Mouse (Mus musculus): ENCODE data around the gene Adam12. TPM values are rescaled to one million over a fixed set of nuclear protein-coding genes. Genes with fewer than 3 reads are reported as not detected.

Gene Adam12
- total RNA-seq, 2 experiments from 2014 or later: 12.4 to 12.6 TPM

DNA sequence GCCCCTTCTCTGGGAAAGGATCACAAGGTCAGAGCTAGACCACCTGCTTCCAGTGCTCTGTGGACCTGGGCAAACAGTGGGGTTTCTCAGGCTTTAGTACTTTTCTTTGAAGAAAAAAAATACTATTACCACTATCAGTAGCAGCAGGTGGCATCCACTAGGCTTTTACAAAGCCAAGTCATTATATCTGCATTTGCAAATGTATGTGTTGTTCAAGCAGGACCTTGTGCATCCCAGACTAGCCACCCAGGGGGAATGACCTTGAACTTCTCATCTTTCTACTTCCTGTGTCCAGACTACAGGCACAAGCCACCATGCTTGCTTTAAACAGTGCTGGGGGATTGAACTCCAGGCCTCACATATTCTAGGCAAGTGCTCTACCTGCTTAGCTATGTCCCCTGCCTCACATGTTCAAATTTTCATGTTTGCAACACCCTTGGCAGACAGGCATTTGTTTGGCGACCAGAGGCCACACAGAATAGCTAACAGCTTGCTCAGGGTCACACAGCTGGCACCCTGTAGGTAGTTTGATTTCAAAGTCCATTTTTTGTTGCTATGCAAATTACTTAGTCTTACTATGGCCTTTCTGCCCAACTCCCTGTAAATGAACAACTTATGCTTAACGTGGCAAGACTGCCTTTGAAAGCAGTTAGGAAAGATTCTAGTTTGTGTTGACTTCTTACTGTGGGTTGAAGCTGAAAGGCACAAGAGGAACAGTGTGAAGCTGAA, 209.6 kb downstream of the Adam12 start:
- no peak for DNase-seq (ENCODE audit: low spot score in 2 of 2)

DNA sequence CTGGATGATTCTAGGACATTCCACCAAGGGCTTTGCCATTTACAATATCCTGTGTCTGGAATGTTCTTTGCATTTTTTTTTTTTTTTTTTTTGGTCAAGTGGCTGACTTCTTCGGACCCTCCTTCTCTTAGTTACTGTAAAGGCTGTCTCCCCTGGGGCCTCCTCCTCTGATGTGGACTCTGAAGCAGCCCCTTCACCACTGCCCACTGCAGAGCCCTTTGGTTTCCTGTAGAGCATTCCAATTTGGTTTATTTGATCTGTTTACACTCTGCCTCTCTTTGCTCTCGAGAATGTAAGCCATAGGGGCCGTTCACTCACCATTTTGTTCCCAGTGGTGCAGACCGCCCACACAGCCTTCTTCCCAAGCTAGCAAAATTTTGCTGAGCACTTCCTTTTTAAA, 216.7 kb downstream of the Adam12 start:
- no peak for DNase-seq (ENCODE audit: low spot score in 2 of 2)

DNA sequence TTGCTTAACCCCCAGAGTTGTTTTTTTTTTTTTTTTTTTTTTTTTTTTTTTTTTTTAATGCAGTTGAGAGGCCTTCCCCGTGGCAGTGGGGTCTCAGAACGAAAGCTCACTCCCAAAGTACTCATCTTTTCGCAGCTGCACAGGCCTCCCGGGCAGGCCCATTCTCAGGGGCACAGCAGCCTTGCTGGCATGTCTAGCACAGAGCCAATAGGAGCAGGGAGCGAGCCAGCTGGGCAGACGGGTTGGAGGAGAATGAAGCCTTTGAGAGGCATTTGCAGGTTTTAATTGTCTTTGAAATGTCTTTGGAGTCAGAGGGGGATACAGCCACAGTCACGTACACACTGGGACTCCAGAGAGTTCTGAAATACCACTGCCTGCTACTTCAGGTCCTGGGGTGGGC, 217.2 kb downstream of the Adam12 start:
- DNase-seq (ENCODE audit: low spot score in 2 of 2): peak; percentile 39 to 44

DNA sequence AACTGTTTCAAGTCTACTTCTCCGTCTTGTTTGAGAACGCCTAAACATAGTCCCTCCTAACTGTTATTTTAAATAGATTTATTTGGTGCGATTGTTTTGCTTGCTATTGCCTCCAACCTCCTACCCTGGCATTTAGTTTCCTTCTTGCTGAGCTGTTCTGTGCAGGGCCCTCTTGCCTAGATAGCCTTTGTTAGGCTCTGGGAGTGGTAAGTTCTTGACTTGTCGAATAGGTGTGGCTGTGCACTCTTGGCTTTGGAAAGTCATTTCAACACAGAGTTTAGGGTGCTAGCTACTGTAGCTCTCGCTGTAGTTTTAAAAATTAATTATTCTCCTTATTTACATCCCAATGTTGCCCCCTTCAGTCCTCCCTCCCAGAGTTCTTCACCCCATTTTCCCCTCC, 222.8 kb downstream of the Adam12 start:
- DNase-seq (ENCODE audit: low spot score in 2 of 2): no peak

DNA sequence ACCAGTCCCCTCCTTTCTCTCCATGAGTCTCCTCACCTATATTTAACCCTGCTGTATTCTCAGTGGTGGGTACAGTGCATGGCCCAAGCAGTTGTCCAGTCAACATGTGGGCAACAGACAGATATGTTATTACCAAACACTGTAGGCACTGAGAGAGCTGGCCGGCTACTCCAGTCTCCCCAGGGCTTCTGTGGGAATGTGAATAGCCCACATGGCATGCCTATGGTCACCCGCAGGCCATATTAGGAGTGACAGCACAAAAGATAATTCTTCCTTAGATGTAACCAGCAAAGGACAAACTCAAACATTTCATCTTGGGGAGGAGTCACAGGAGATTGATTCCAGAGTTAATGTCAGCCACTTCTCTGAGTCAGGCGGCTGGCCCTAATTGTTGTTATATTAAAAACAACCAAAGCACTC, 224.0 kb downstream of the Adam12 start:
- no peak for DNase-seq (ENCODE audit: low spot score in 2 of 2)

DNA sequence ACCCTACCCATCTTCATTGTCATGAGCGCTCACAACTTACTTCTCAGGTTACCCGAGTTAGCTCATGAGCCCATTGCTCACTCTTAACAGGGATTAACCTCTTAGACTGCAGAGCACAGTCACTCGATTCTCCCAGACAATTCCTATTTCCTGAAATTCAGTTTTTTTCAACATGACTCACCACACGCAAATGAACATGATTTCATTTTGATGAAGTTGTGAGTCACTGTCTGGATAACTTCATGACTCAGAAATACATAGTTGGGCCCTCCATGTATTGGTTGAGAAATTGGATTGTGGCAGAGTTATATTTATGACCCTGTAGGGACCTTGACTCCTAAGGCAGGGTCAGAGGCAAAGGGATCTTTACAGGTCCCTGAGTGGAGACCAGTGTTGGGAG, 230.4 kb downstream of the Adam12 start:
- no peak for DNase-seq (ENCODE audit: low spot score in 2 of 2)

DNA sequence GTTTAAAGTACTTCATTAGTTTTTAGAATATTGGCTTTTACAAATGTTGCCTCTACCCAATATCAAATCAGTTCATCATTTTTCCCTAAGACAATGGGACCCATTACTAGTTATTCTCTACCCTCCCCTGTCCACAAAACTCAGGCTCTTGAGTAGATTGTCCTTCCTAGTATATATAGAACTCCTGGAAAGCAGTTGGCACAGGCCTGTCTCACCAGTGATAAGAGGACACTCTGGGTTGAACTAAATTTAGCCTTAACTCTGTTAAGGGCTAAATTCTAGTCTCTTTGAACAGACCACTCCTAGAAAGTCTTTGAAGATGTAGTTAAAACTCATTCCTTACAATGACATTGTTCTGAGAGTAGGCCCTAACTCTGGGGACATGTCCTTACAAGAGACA, 241.0 kb downstream of the Adam12 start:
- DNase-seq (ENCODE audit: low spot score in 2 of 2): no peak

DNA sequence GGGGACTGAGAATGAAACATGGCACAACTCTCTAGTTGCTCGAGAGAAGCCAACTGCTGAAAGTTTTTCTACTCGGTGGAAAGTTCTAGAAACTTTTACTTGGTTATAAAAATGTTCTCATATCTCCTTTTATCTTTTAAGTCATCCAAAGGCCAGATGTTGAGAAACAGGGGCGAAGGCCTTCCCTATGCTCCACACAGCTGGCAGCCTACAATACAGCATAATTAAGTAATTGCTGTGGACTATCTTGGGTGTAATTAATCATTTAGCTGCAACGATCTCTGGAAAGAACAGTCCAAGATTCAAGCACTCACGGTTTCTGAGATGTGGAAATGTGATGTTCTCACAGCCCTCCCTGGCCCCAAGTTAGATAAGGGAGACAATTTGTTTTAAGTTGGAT, 243.6 kb downstream of the Adam12 start:
- no peak for DNase-seq (ENCODE audit: low spot score in 2 of 2)

DNA sequence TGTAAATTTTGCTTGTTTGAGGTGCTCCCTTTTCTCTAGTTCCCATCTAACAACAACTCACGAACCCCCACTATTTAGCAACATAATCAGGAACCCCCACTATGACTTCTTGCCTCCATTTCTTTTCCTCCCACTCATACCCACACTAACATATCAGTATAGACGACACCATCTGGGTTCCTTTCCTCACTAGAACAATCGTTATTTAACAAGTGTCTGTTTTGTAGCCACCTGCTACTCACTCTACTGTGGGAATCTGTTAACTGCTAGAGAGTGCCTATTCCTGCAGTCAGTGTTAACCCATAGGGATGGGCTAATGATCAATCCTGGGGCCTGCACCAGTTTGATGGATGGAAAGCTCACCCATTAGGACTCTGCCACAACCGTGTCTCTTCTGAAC, 245.7 kb downstream of the Adam12 start:
- DNase-seq (ENCODE audit: low spot score in 2 of 2): peak; percentile 11 to 62

DNA sequence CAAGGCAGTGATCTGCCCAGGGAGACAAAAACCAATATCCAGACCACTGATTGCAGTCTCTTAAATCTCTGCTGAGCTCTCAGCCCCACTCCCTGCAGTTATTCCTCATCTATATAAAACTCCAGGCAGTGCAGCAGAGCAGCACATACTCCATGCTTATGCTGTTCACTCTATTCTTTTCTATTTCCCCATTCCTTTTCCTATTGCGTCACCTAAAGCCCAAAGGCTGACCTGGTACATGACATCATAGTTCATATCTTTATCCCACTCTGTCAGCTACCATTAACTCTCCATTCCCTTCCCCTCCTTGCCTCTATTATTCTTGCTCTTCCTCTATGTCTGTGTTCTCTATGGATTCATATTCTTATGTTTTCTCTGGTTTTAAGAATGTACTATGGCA, 246.3 kb downstream of the Adam12 start:
- no peak for DNase-seq (ENCODE audit: low spot score in 2 of 2)

DNA sequence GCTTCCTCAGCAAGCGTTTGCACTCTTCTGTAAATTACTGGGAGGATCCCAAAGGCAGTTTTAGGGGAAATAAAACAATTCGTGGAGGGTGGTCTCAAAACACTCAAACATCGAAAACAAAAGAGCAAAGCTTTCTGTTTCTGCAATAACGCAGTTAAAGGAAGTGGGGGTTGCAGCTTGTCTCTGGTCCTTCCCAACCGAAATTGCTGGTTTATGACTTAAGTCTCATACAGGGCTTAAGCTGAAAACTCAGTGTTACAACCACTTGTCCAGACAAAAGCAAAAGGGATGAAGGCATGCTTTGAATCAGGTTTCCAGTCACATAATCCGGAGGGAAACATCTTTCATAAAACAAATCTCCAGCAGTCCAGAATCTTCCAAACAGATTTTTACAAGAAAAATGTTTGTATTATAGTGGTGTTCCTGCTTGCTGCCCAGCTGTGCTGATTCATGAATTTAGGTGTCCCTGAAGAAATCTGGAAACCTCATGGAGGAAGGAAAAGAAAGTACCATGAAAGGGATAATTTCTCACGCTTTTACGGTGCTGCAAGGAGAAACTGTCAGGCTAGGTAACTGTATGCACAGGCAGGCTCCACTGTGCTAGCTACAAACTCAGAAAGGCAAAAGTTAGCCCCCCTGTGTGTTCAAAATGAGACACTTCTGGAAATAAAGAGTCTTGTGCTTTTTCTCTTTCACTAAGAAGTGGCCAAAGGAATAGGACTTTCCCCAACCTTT, 255.4 kb downstream of the Adam12 start:
- DNase-seq (ENCODE audit: low spot score in 2 of 2): no peak

DNA sequence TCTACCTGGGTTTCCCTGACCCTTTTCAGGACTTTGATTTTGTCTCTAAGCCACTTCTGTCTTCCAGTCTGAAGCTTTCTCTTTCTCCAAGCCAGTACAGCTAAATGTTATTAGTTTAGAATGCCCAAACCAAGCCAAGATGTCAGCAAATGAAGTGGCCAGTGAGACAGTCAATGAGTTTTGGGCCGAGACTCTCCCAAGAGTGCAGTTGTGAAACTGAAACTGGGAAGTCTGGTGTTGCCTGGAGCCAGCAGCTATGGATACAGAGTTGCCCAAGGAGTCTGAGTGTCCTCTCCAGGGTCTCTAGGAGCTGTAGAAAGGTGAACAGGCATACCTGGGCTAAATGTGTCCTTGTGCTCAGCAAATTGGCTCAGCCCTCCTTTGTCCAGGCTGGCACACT, 260.9 kb downstream of the Adam12 start:
- DNase-seq (ENCODE audit: low spot score in 2 of 2): no peak

DNA sequence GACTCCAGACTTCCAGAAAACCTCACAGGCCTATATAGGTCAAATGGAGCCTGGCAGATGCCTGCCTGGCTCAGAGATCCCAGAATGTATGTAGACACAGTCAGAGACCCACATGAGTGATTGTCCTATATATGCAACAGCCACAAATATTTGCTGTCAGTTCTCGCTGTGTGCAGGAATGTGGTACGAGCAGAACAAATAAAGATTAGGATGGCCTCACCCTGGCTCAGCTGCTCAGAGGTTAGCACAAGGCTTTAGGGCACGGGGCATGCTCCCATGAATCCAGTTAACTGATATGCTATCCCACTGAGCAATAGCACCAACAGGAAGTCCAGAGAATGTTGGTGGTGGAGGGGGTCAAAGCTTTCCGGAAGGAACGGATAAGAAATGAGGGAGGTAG, 261.5 kb downstream of the Adam12 start:
- no peak for DNase-seq (ENCODE audit: low spot score in 2 of 2)

DNA sequence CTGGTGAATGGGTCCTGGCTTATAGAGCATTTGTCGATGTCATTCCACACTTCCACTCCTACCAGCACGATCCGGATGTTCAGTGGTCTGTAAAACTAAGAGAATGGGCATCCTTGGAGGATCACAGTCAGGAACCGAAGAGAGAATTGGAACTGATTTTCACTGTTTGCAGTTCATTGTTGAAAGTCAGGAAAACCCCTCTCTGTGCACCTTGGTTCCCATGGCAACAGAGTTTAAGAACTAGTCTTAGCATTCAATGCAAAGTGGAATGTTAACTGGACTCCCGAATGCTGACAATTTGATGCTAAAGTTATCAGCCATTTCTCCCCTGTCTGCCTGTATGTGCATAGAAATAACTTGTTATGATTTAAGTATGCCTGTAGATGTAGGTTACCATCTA, 264.0 kb downstream of the Adam12 start:
- no peak for DNase-seq (ENCODE audit: low spot score in 2 of 2)

DNA sequence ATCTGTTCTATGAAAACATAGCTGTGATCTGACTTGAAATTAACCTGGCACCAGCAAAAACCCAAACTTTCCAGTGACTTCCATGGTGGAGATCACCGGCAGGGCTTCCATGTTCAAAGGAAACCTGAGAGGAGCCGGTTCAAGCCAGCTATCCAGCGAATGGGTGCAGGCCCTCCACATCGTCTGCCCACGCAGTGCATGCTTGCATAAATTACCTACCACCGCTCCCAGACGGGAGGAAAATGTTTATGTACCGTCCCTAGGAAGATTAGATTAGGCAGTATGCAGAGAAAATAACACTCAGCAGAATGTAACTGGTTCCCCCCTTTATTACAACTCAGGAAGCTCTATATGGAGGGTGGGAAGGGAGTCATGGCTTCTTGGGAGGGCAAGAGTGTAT, 268.4 kb downstream of the Adam12 start:
- no peak for DNase-seq (ENCODE audit: low spot score in 2 of 2)

DNA sequence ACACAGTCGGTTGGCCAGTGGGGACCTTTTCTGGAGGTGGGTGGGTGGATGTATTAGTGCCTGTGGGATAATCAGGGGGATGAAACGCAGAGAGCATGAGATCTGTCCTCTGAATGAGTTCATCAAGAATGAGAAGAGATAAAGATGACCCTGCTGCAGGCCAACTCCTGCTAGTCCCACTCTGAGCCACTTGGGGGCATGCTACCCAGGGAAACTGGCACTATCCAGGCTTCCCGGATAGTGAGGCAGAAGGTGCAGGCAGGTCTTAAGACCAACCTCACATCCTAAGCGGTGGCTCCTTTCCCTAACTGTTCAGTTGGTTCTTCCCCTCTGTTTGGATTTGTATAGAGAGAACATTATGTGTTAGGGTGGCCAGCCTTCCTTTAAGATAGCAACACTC, 272.7 kb downstream of the Adam12 start:
- peak in 1 of 2 experiments; percentile 33 for DNase-seq (ENCODE audit: low spot score in 2 of 2)

DNA sequence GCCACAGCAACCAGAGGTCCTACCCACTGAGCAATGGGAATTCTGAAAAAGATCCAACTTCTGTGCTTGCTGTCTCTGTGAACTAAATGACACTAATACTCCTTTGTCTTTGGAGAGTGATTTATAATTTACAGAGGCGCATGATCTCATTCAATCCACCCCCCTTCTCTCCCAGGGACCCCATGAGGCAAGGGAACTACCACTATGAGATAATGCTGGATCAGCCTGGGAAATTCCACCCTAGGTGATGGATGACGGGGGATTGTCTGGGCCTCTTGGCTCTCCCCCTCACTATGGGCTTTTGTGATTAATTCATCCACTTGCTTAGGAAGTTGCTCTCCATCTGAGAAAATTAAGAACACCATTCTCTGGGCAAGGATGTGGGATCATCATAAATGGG, 274.1 kb downstream of the Adam12 start:
- DNase-seq (ENCODE audit: low spot score in 2 of 2): no peak

DNA sequence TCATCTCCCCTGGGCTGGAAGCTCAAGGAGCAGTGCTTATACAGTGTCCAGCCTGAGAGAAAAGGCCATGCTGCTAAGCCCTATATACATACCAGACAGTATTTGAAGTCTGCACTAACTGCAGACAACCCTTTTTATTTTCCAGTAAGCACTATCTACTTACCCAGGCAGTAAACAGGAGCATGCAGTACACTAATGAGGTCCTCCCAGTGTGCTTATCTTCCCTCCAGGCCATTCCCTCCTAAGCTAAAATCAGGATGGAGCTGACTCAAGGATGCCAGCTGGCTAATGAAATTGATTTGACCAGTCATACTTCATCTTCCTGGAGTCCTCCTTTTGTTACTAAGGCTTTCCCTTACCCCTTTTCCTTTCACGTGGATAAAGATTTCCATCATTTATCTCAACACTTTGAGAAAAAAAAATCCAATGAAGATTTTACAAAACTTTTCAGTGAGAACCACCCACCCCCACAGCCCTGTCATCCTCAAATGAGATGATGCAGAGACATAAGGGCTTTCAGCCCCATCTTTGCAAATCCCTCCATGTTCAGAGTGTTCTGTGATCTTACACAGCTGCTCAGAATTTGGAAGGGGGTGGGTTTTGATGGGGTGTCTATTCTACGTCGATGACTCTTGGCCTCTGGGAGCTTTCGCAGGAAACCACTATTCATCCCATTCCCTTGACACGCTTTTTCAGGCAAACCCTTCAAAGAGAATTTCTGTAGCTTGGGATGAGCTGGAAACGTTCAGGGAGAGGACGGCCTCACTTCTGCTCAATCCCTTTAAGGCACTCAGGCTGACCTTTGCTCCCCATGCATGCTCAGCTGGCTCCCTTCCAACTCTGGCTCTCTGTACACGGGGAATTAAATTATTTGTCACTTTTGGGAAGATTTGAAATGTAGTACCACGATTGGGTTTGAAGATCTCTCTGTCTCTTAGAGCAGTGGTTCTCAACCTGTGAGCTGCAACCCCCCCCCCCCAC, 277.5 kb downstream of the Adam12 start:
- no peak for DNase-seq (ENCODE audit: low spot score in 2 of 2)

DNA sequence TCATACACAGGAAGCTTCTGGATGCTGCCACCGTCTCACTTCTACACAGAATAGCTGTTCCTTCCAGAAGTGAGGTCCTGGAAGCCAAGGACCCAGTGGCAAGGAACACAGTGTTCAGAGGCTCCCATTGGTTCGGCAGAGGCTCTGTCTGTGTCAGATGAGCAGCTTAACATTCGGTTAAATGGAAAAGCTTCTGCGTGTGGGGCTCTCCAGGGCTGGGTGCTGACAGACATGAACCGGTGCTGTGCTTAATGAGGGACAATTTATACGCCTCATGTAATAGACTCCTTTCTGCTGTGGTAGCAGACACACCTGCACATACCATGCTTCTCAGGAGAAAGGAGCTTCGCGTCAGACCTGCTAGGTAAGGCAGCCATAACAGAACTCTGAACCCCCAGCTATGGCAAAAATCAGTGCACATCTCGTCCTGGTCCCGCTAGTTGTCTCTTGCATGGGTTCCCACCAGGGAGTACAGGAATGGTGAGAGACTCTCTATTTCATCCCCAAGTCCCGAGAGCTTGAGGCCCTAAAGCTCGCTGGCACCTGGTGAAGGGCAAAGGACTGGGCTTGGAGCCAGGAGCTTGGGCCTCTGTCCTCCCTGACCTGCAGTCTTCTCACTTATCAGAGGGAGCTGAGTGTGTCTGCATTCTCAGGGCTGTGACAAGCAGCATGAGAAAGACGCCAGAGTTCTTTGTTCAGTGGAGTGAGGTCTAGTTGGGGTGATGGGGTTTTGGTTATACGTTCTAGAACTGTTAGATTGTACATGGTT, 280.0 kb downstream of the Adam12 start:
- no peak for DNase-seq (ENCODE audit: low spot score in 2 of 2)

DNA sequence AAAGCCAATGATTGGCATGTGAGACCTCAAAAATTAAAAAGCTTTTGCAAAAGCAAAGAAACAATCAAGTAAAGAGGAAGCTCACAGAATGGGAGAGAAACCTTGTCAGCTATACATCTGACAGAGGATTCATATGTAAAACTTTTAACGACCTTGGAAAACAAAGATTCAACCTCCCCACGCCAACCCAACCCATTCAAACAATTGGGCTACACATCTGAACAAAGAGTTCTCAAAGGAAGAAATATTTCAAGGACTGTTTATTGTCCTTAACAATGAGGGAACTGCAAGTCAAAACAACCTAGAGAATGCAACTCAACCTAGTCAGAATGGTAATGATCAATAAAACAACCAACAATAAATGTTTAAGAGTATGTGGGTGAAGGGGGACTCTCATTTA, 284.6 kb downstream of the Adam12 start:
- no peak for DNase-seq (ENCODE audit: low spot score in 2 of 2)

DNA sequence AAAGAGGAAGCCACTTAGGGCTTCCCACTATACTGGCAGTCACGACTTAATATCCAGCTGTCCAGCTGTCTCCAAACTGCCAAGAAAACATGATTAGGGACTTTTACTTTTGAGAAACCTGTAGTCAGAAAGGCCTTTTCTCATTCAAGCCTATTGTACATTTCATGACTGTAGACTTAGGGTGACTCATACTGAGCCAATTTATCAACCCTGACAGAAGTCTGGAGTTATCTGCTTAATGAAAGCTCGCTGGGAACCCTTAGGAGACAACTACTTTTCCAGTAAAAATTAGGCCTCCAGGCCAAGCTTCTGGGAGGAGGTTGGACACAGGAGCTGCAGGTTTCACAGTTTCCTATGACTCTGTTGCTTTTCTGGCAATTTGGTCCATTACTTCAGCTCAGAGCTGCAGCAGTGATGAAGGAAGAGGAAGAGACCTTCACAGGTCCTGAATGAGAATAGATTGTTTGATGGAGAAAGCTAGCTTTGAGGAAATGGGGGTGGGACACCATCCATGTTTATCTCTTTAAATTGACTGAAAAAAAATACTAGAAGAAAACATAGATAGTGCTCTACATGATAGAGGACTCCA, 285.1 kb downstream of the Adam12 start:
- DNase-seq (ENCODE audit: low spot score in 2 of 2): no peak
